Mouse (Mus musculus): ENCODE results near the gene Akap8.

DNA sequence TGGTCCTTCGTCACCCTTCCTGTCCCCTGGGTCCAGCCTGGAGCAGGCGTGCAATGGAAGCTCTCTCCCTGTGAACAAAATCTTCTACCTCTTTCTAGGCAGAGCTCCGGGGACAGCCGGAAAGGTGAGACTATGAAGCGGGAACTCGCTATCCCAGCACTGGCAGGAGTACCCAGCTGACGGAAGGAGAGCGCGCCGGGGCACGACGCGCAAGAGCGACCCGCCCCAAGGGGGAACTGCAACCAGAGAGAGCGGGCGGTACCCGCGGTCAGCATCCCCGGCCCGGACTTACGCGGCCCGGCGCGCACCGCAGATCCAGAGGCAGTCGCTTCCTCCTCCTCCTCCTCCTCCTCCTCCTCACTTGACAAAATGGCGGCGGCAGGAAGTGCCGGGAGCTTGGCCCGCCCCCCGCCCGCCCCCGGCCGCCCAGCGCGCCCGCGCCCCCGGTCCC lies 37.2 kb downstream of the Akap8 start:
- TF ChIP-seq CTCF (IDR thresholded peaks at IDR 0.05; ENCODE audit: low read depth, low read length) = no peak
- TF ChIP-seq POLR2AphosphoS5 (IDR thresholded peaks at IDR 0.05; ENCODE audit: insufficient replicate concordance, low read depth, low read length) = no peak
- no peak for TF ChIP-seq GATA1 (IDR thresholded peaks at IDR 0.05; ENCODE audit: borderline replicate concordance, low read length)

Data from G1E (cell line).